Mouse (Mus musculus) naive thymus-derived CD4-positive, alpha-beta T cell, adult 5 months (primary cell): Measurements from ENCODE around the gene Bcl2l12. TPM values are rescaled to one million over a fixed set of nuclear protein-coding genes. Genes with fewer than 3 reads are reported as not detected.

Experiments
- polyA plus RNA-seq: library from polyadenylated mRNA; unstranded; fragments of 100-300 nt; shearing (Covaris generic); gene quantifications from one replicate; pipeline ENCODE4 v1.2.1, GENCODE M21; 2017

Bcl2l12 gene
- 17.5 TPM for polyA plus RNA-seq

GRCm38 (mm10) chr7:44998501-44998955 is at the start of gene Bcl2l12:
Bcl2l12 (minus strand) TSS chr7:44998712.

DNA sequence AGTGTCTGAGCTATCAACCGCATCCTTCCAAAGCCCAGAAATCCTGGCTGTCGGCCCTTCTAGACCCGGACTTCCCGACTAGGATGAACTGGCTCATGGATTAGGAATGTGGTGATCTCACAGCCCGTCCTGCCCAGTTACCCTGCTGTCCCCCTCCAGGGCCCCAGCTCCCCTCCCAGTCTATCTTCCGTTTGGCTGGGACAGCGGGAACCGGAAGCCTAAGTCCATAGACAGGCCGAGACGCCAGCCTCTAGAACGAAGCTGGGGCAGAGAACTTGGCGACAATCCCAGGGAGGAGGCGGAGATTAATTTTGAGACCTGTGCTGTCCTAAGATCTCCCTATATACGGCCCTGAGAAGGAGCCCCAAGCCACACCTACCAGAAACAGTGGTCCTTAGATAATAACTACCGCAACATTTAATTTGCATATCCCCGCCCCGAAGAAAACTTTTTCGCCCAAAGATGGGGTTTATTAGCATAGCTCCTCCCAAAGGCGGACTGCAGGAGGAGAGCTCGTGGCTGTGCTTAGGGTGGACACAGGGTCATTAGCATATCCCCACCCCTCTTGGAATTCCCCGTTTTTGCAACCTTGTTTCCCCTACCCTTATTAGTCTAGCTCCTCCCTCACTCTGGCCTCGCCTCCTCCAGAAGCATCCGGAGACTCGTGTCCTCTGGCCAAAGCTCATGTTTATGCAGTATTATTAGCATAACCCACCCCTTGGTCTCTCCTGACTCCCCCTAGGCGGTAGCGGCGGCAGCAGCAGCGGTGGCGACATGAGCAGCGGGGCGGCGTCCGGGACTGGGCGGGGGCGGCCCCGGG is 18.9 kb upstream of the Bcl2l12 start, which contains the start of gene Rras:
Gene Rras (plus strand): TSS at position 720 of the 820 bp plus-strand sequence.

GRCm38 (mm10) chr7:45015957-45016612 is 17.6 kb upstream of the Bcl2l12 start, which contains the start of gene Scaf1:
Scaf1 (minus strand) TSS chr7:45016363.

DNA sequence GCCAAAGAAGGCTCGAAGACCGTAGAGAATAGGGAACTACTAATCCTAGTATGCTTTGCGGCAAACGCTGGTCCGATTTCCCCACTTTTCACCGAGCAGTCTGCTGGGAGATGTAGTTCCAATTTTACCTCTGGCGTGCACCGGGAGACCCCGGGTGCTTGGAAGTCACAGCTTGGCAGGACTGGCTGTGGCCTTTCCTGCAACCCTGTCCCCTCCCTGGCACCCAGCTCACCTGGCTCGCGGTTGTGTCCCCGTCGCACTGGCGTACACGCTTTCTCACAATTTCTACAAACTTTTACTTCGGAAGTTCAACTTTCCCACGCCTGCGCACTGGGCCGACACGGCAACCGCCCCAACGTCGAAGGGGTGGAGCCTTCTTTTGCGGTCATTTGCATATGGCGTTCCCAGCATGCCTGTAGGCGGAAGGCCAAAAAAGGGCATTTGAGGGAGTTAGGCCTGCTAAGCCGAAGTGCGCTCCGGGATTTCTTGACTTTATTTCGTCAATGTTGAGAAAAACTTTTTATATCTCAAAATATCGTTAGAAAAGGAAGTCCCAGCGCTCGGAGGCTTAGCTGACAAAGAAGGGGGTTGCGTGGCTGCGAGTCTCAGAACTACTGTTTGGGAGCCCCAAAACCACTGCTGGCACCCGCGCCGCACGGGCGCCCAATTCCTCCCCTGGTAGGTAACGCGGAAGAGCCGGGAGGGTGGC is 1.1 kb downstream of the Bcl2l12 start, which contains the start of gene Irf3:
Gene Irf3 (plus strand): TSS at position 418 of the 709 bp plus-strand sequence.

DNA sequence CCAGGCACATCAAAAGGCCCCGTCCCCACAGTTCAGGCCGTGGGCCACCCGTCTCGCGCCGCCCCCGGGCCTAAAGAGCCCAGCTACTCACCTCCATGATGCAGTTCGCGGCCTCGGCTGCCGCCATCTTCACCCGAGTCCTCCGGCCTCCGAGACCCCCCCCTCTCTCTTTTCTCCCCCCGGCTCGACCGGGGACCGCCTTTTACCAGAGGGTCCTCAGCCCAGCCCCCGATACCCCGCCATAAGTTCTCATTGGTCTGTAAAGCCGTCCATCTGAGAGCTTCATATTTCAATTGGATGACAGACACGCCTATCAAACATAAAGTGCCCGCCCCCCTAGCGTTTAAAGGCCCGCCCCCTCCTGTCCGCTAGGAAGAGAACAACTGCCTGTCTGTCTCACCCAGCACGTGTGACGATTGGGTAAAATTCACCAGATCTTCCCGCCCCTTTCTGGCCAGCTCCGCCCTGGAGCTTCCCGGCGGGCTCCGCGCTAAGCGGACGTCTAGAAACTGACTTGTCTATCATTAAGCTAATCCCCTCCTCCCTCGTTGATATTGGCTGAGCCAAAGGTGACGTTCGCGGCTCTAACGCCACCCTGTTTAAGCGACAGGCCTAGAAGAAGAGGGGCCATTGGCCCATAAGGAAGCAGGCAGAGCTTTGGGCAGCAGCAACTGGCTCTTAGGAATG is 12.2 kb downstream of the Bcl2l12 start, which contains the start of gene Prmt1:
Gene Prmt1 (minus strand): TSS at position 377 of the 687 bp plus-strand sequence.

DNA sequence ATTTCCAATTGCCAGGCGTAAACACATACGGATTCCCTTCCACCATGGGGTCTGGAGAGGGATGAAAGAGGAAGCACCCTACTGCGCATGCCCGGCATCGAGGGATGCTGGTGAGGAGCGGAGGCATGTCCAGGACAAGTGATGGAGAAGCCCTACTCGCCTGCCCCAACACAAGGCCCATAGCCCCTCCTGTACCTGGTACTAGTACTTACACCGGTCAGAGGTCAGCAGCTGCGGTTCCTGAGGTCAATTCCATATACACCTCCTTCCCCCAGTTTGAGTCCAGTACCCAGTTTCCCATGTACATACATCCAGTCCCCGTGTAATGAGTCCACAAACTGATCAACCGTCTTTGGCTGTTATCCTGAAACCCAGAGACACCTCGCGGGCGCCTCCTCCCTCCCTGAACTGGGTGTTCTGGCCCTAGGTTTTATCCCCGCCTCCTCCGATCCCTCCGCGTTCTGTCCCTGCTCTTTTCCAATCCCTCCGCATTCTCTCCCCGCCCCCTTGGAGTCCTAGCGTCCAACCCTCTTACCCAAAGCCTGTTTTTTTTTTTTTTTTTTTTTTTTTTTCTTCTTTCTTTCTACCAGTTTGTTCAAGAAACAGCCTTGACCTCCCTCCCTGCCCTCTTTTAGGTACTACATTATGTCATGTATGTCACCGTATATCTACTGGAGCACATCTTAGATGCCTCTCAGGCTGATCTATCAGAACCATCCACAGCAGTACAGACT is 24.0 kb downstream of the Bcl2l12 start, which contains the start of gene Cpt1c:
Gene Cpt1c (minus strand): TSS at position 469 of the 734 bp plus-strand sequence.

DNA sequence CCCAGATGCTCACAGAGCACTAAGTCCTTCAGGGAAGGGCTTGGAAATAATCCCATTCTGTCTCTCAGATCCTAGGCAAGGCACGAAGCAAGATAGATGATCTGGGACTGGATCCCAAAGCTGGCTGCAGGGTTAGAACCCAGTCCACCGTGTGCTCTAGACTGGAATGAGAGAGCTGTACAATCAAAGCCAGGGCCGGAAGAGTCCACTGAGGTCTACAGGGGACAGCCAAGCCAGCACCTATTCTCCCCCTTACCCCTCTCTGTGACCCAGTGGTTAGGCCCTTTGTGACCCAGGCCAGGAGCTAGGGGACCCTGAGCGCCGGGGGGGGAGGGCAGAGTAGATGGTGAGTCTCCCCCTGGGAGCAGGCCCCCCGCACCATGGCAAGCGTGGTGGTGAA is 55.6 kb downstream of the Bcl2l12 start, which contains the start of gene Tsks:
Gene Tsks (plus strand): TSS at position 301 of the 400 bp plus-strand sequence.

Other genes with a start within 250 kb of the Bcl2l12 start
- 0.73 TPM for gene Zfp473, start 247.7 kb downstream of the Bcl2l12 start, polyA plus RNA-seq
- gene Nup62, start 182.6 kb downstream of the Bcl2l12 start, polyA plus RNA-seq, result 37.1 TPM
- gene Il4i1, start 182.3 kb downstream of the Bcl2l12 start, polyA plus RNA-seq, result 0.85 TPM
- gene Atf5, start 182.1 kb downstream of the Bcl2l12 start, polyA plus RNA-seq, result 0.70 TPM
- 35.2 TPM for gene Akt1s1, start 149.7 kb downstream of the Bcl2l12 start, polyA plus RNA-seq
- gene Tbc1d17, start 149.6 kb downstream of the Bcl2l12 start, polyA plus RNA-seq, result 133 TPM
- 57.0 TPM for gene Pnkp, start 141.6 kb downstream of the Bcl2l12 start, polyA plus RNA-seq
- 40.0 TPM for gene Ptov1, start 128.9 kb downstream of the Bcl2l12 start, polyA plus RNA-seq
- gene Med25, start 106.0 kb downstream of the Bcl2l12 start, polyA plus RNA-seq, result 48.6 TPM
- 20.9 TPM for gene Fuz, start 102.6 kb downstream of the Bcl2l12 start, polyA plus RNA-seq
- gene Ap2a1, start 69.2 kb downstream of the Bcl2l12 start, polyA plus RNA-seq, result 53.1 TPM
- not detected for gene Tsks, start 55.5 kb downstream of the Bcl2l12 start, polyA plus RNA-seq
- gene Cpt1c, start 23.9 kb downstream of the Bcl2l12 start, polyA plus RNA-seq, result not detected
- gene Prmt1, start 12.1 kb downstream of the Bcl2l12 start, polyA plus RNA-seq, result 161 TPM
- 172 TPM for gene Irf3, start 1.1 kb downstream of the Bcl2l12 start, polyA plus RNA-seq
- gene Scaf1, start 17.7 kb upstream of the Bcl2l12 start, polyA plus RNA-seq, result 27.3 TPM
- gene Rras, start 19.2 kb upstream of the Bcl2l12 start, polyA plus RNA-seq, result 11.5 TPM
- gene Prr12, start 54.2 kb upstream of the Bcl2l12 start, polyA plus RNA-seq, result 2.2 TPM
- gene Nosip, start 63.7 kb upstream of the Bcl2l12 start, polyA plus RNA-seq, result 104 TPM
- 1.7 TPM for gene Prrg2, start 64.0 kb upstream of the Bcl2l12 start, polyA plus RNA-seq
- 10.6 TPM for gene Rcn3, start 93.5 kb upstream of the Bcl2l12 start, polyA plus RNA-seq
- 6.2 TPM for gene Fcgrt, start 105.1 kb upstream of the Bcl2l12 start, polyA plus RNA-seq
- 2,728 TPM for gene Rps11, start 125.7 kb upstream of the Bcl2l12 start, polyA plus RNA-seq
- gene Rpl13a, start 130.0 kb upstream of the Bcl2l12 start, polyA plus RNA-seq, result 3,371 TPM
- gene Gm45713, start 137.5 kb upstream of the Bcl2l12 start, polyA plus RNA-seq, result not detected
- 252 TPM for gene Flt3l, start 137.7 kb upstream of the Bcl2l12 start, polyA plus RNA-seq
- 30.4 TPM for gene Pih1d1, start 155.6 kb upstream of the Bcl2l12 start, polyA plus RNA-seq
- 42.7 TPM for gene Aldh16a1, start 155.9 kb upstream of the Bcl2l12 start, polyA plus RNA-seq
- gene Slc17a7, start 165.2 kb upstream of the Bcl2l12 start, polyA plus RNA-seq, result 0.20 TPM
- not detected for gene Gfy, start 180.9 kb upstream of the Bcl2l12 start, polyA plus RNA-seq
- not detected for gene Pth2, start 182.3 kb upstream of the Bcl2l12 start, polyA plus RNA-seq
- not detected for gene Ccdc155, start 206.2 kb upstream of the Bcl2l12 start, polyA plus RNA-seq
- gene Dkkl1, start 213.4 kb upstream of the Bcl2l12 start, polyA plus RNA-seq, result 2.7 TPM
- 0.95 TPM for gene Tead2, start 217.0 kb upstream of the Bcl2l12 start, polyA plus RNA-seq
- gene Cd37, start 240.4 kb upstream of the Bcl2l12 start, polyA plus RNA-seq, result 402 TPM
- not detected for gene Slc6a16, start 242.4 kb upstream of the Bcl2l12 start, polyA plus RNA-seq